Mouse (Mus musculus): Measurements from ENCODE around the gene Carm1.

GRCm38 (mm10) chr9:21551049-21551448, 4.4 kb downstream of the Carm1 start:
- TF ChIP-seq CTCF (IDR thresholded peaks at IDR 0.05; ENCODE audit: control insufficient read depth, insufficient read depth, insufficient read length) (no peak), MAX (IDR thresholded peaks at IDR 0.05) (no peak), CEBPB (IDR thresholded peaks at IDR 0.05; ENCODE audit: low read depth) (no peak)

All from C2C12 (cell line).